Mouse (Mus musculus) MEL (cell line): Measurements from ENCODE around the gene Smg5. TPM values are rescaled to one million over a fixed set of nuclear protein-coding genes. Genes with fewer than 3 reads are reported as not detected.
"Not testable (repeated sequence)": the region's sequence is repeated elsewhere in the genome, so short reads cannot be mapped to it uniquely, and the experiment has no call there.

Experiments
- DNase-seq: peaks from one replicate; pipeline ENCODE4 v3.0.0; 2011; ENCODE audit warnings: low read depth, low spot score
- H3K27ac ChIP-seq: 2 replicates; pipeline ENCODE4 v1.5.1; 2012; ENCODE audit warnings: low read depth, mild to moderate bottlenecking, control low read depth, low read length, moderate library complexity; ENCODE audit not compliant: control insufficient read depth
- H3K27me3 ChIP-seq, 2 experiments: fragments of 150-350 bp in 1 of 2; sonication (generic) in 1 of 2; 2 replicates each; pipeline ENCODE4 v1.6.1; 2012; ENCODE audit warnings: low read length in 2 of 2, mild to moderate bottlenecking in 2 of 2, improper control_type of control experiment in 1 of 2, moderate library complexity in 1 of 2; ENCODE audit not compliant: insufficient read depth in 2 of 2, control insufficient read depth in 1 of 2
- H3K36me3 ChIP-seq, 2 experiments: 2 replicates each; pipeline ENCODE4 v1.6.1; 2012 to 2014; ENCODE audit warnings: low read length in 2 of 2, improper control_type of control experiment in 1 of 2, inconsistent platforms in 1 of 2, mild to moderate bottlenecking in 1 of 2; ENCODE audit not compliant: insufficient read depth in 2 of 2, control insufficient read depth in 1 of 2
- H3K4me1 ChIP-seq, 2 experiments: fragments of 150-350 bp in 1 of 2; sonication (generic) in 1 of 2; 2 replicates each; pipeline ENCODE4 v1.6.1; 2012; ENCODE audit warnings: low read length in 2 of 2, improper control_type of control experiment in 1 of 2, mild to moderate bottlenecking in 1 of 2; ENCODE audit not compliant: insufficient read depth in 2 of 2, control insufficient read depth in 1 of 2
- H3K4me3 ChIP-seq, 2 experiments: fragments of 150-350 bp in 1 of 2; sonication (generic) in 1 of 2; 2 replicates each; pipeline ENCODE4 v1.5.1; 2012; ENCODE audit warnings: low read depth in 2 of 2, low read length in 2 of 2, mild to moderate bottlenecking in 2 of 2, moderate library complexity in 2 of 2, control low read depth in 1 of 2, improper control_type of control experiment in 1 of 2; ENCODE audit not compliant: control insufficient read depth in 1 of 2, insufficient read depth in 1 of 2
- H3K79me2 ChIP-seq: 2 replicates; pipeline ENCODE4 v1.6.1; 2012; ENCODE audit warnings: mild to moderate bottlenecking, low read length, moderate library complexity; ENCODE audit not compliant: control insufficient read depth, poor library complexity, insufficient read depth
- H3K9ac ChIP-seq: 2 replicates; pipeline ENCODE4 v1.6.1; 2012; ENCODE audit warnings: low read depth, mild to moderate bottlenecking, control low read depth, low read length, moderate library complexity; ENCODE audit not compliant: control insufficient read depth, poor library complexity, severe bottlenecking
- H3K9me3 ChIP-seq: fragments of 150-350 bp; sonication (generic); replicated peaks from 2 replicates; pipeline ENCODE4 v1.6.1; 2012; ENCODE audit warnings: mild to moderate bottlenecking, low read length, improper control_type of control experiment, moderate library complexity; ENCODE audit not compliant: insufficient read depth
- POLR2A ChIP-seq, 2 experiments: IDR thresholded peaks; 2 replicates each; pipeline ENCODE4 v1.6.1; 2011 to 2012; ENCODE audit warnings: low read length in 2 of 2, mild to moderate bottlenecking in 2 of 2, control low read depth in 1 of 2, improper control_type of control experiment in 1 of 2, low read depth in 1 of 2, moderate library complexity in 1 of 2; ENCODE audit not compliant: control insufficient read depth in 1 of 2, insufficient read depth in 1 of 2, poor library complexity in 1 of 2
- TBP ChIP-seq: IDR thresholded peaks from 2 replicates; pipeline ENCODE4 v1.8.0; 2011; ENCODE audit warnings: low read depth, low read length, improper control_type of control experiment
- ZMIZ1 ChIP-seq: IDR thresholded peaks from 2 replicates; pipeline ENCODE4 v1.6.1; 2012; ENCODE audit warnings: low read depth, mild to moderate bottlenecking, inconsistent platforms, low read length, improper control_type of control experiment, moderate library complexity
- polyA plus RNA-seq, 2 experiments: library from polyadenylated mRNA; stranded (reverse) in 1 of 2; unstranded in 1 of 2; fragments of >175 nt in 1 of 2; fragments of >200 nt in 1 of 2; gene quantifications; 2 replicates each; pipeline versions ENCODE4 v1.2.1 to v1.2.4; 2012; ENCODE audit warnings: low replicate concordance in 2 of 2, low read depth in 1 of 2; ENCODE audit not compliant: insufficient read length in 2 of 2, insufficient read depth in 1 of 2, missing spikeins in 1 of 2
- total RNA-seq: library from RNA; depleted of rRNA; stranded (reverse); fragments of 300-350 nt; gene quantifications from 2 replicates; pipeline ENCODE4 v1.2.3, GENCODE M21; 2012

Smg5 gene
- total and polyA plus RNA-seq, 3 experiments: 97.9 to 148 (median 123) TPM

- not testable (repeated sequence) for H3K9me3 ChIP-seq, H3K27me3 ChIP-seq, H3K79me2 ChIP-seq, H3K4me1 ChIP-seq, H3K36me3 ChIP-seq, H3K27ac ChIP-seq
- H3K9ac ChIP-seq: peak overlapping the region; percentile 47; the same call in 1 of the 2 replicates
- peak overlapping the region; percentile 25 to 31; a peak in 3 of 4 replicates for H3K4me3 ChIP-seq
- DNase-seq: peak; percentile 75
- TF ChIP-seq ZMIZ1 (peak; percentile 70; the same call in 1 of the 2 replicates), POLR2A (IDR thresholded peaks at IDR 0.05; ENCODE audit: control insufficient read depth in 1 of 2, insufficient read depth in 1 of 2, low read depth in 1 of 2, low read length in 2 of 2, poor library complexity in 1 of 2) (peak in 1 of 2 experiments; percentile 55; a peak in 1 of 4 replicates), TBP (peak; percentile 83)
Measured at GRCm38 (mm10) chr3:88375750-88376626, 39.9 kb downstream of the Smg5 start.

DNA sequence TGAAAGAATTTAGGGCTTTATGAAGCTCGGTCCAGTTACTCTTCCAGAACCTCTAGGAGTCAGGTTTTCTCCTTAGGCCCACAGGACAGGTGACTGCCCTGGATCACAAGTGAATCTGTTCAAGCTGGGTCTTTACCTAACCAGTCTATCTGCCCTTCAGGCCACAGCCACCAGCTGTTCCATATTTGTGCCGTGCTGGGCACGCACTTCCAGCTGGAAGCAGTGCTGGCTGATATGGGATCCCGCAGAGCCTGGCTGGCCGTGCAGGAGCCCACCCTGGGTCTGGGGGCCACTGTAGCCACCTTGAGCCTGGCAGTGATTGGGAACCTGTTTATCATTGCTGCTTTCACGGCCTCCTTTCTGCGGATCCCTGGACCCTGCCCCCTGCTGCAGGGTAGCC, 40.6 kb downstream of the Smg5 start:
- not testable (repeated sequence) for H3K4me3 ChIP-seq, H3K27me3 ChIP-seq, DNase-seq

GRCm38 (mm10) chr3:88378599-88378998, 42.5 kb downstream of the Smg5 start, which contains the start of gene Bglap2:
Gene Bglap2, minus strand, starts transcription at chr3:88378699.
- not testable (repeated sequence) for H3K27me3 ChIP-seq, H3K36me3 ChIP-seq, DNase-seq, H3K4me1 ChIP-seq, H3K9me3 ChIP-seq, H3K79me2 ChIP-seq, H3K27ac ChIP-seq, H3K4me3 ChIP-seq, H3K9ac ChIP-seq

More for the DNA sequence above, 40.6 kb downstream of the Smg5 start:
- not testable (repeated sequence) for H3K27ac ChIP-seq, H3K9me3 ChIP-seq, H3K9ac ChIP-seq, H3K79me2 ChIP-seq, H3K36me3 ChIP-seq, H3K4me1 ChIP-seq

DNA sequence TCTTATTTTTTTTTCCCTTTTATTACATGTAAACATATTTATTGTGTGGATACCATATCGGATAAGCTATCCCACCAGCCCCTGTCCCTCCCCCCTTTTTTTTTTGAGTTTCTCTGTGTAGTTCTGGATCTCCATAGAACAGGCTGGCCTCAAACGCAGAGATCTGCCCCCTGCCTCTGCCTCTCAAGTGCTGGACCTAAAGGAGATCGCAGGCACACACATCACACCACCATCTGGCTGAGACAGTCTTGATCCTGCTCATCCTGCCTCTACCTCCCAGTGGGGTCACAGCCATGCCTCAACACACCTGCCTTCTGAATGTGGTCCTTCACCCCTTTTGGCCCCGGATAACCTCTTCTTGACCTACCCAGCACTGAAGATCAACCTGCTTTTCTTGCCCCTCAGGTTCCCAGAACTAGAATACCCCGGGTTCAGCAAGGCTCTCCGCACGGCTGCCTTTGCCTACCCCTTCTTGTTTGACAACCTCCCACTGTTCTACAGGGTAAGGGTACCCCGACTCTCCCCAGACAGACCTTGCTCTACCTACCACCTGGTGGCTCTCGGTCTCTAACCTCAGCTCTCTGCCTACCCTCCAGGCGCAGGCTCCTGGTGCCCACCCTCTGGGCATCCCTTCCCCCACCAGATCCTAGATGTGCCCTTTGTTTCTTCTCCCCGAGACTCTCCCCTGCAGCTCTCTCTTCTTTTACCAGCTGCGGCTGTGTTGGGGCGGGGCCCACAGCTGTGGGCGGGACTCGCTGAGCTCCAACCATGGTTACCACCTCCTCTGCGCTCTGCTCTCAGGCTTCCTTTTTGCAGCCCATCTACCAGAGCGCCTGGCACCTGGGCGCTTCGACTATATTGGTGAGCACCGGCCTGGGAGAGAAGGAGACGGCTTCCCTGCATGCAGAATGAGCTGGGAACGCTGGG, 45.6 kb downstream of the Smg5 start:
- H3K4me1 ChIP-seq, H3K9me3 ChIP-seq, H3K27me3 ChIP-seq, H3K27ac ChIP-seq, H3K36me3 ChIP-seq, H3K79me2 ChIP-seq: not testable (repeated sequence)
- peak overlapping the region; percentile 16 to 47; a peak in 2 of 4 replicates for H3K4me3 ChIP-seq
- H3K9ac ChIP-seq: peak overlapping the region; percentile 35; the same call in 1 of the 2 replicates
- DNase-seq: peak; percentile 74

DNA sequence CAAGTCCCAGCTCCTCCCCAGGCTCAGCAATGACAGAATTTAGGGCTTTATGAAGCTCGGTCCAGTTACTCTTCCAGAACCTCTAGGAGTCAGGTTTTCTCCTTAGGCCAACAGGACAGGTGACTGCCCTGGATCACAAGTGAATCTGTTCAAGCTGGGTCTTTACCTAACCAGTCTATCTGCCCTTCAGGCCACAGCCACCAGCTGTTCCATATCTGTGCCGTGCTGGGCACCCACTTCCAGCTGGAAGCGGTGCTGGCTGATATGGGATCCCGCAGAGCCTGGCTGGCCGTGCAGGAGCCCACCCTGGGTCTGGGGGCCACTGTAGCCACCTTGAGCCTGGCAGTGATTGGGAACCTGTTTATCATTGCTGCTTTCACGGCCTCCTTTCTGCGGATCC, 46.3 kb downstream of the Smg5 start:
- not testable (repeated sequence) for DNase-seq, H3K79me2 ChIP-seq, H3K27me3 ChIP-seq, H3K36me3 ChIP-seq, H3K9me3 ChIP-seq, H3K4me3 ChIP-seq, H3K9ac ChIP-seq, H3K4me1 ChIP-seq, H3K27ac ChIP-seq
